Comparison of ENCODE assay signal across 11 mouse cellular contexts in genomic region chr10:122869865-122870503, GRCm38 (mm10).
DNase-seq lines count a peak whose midpoint lies in the region; ATAC-seq lines count a peak whose summit lies in the region.
"Had no signal": no experiment of that assay in that cellular context is flagged by ENCODE, and none has a peak within 500 bp of the region (broad histone marks: within the 10 kb centered on the region; RNA-seq: fewer than 3 reads in every experiment).

No protein-coding gene starts in this region.

- H3K4me3 ChIP-seq in heart, embryonic 11.5 days (ENCODE audit: low read depth, low read length): no peak overlapping the region
- no peak overlapping the region for H3K4me3 ChIP-seq in limb, embryonic 10.5 days
- H3K4me3 ChIP-seq: midbrain, embryonic 13.5 days had no signal

- H3K36me3 ChIP-seq in heart, embryonic 11.5 days (ENCODE audit: control insufficient read depth, insufficient read depth, low read length): no peaks in the 10 kb centered on the region
- no peaks in the 10 kb centered on the region for H3K36me3 ChIP-seq in limb, embryonic 10.5 days
- H3K36me3 ChIP-seq: midbrain, embryonic 13.5 days had no signal

- H3K9me3 ChIP-seq in heart, embryonic 11.5 days (replicated peaks; ENCODE audit: control insufficient read depth, low read length): no peaks in the 10 kb centered on the region
- no peaks in the 10 kb centered on the region for H3K9me3 ChIP-seq in limb, embryonic 10.5 days (replicated peaks)
- H3K9me3 ChIP-seq: midbrain, embryonic 13.5 days had no signal

- H3K4me2 ChIP-seq in heart, embryonic 11.5 days: no peak overlapping the region
- H3K4me2 ChIP-seq: midbrain, embryonic 13.5 days had no signal

- no peak; the same call in 1 of the 2 replicates for ATAC-seq in heart, embryonic 11.5 days (replicated peaks; ENCODE audit: insufficient number of reproducible peaks, low FRiP score, low TSS enrichment)
- ATAC-seq: forebrain, postnatal 0 days; midbrain, embryonic 13.5 days had no signal

- peak overlapping the region; percentile 46 for H3K27ac ChIP-seq in heart, embryonic 11.5 days (ENCODE audit: low read depth, low read length)
- peak overlapping the region; percentile 34 for H3K27ac ChIP-seq in limb, embryonic 10.5 days
- H3K27ac ChIP-seq: midbrain, embryonic 13.5 days had no signal

- WGBS in heart, embryonic 11.5 days (ENCODE audit: insufficient replicate concordance): 38% methylated on average over 8 of the region's 8 CpGs
- 52% methylated on average over 8 of the region's 8 CpGs for WGBS in limb, embryonic 10.5 days

- H3K9ac ChIP-seq in heart, embryonic 11.5 days (ENCODE audit: low read depth, low read length): no peak overlapping the region
- H3K9ac ChIP-seq: forebrain, postnatal 0 days; midbrain, embryonic 13.5 days had no signal

- peaks cover 13% of the 10 kb centered on the region; the same call in 1 of the 2 replicates for H3K4me1 ChIP-seq in heart, embryonic 11.5 days (ENCODE audit: control insufficient read depth, insufficient read depth, low read length)
- peaks cover 25% of the 10 kb centered on the region for H3K4me1 ChIP-seq in limb, embryonic 10.5 days
- H3K4me1 ChIP-seq: midbrain, embryonic 13.5 days had no signal

- no peaks in the 10 kb centered on the region for H3K27me3 ChIP-seq in heart, embryonic 11.5 days (ENCODE audit: control insufficient read depth, insufficient read depth, low read length)
- no peaks in the 10 kb centered on the region for H3K27me3 ChIP-seq in limb, embryonic 10.5 days (ENCODE audit: low read depth, poor library complexity, severe bottlenecking)
- H3K27me3 ChIP-seq: midbrain, embryonic 13.5 days had no signal

- intact Hi-C loops in heart, postnatal 36 days (cut with DNase I): no loop called here

- DNase-seq in heart, postnatal 36 days: no peak
- DNase-seq in urinary bladder, postnatal 25 days (ENCODE audit: low spot score): peak; percentile 40
- DNase-seq in urinary bladder, adult 2 months (ENCODE audit: low spot score): no peak
- no peak for DNase-seq in limb, embryonic 10.5 days (ENCODE audit: low spot score)
- DNase-seq in adipocyte (ENCODE audit: low spot score): no peak
- DNase-seq in right cerebral cortex, postnatal 14 days: no peak
- DNase-seq in B cell, adult 2 months: no peak
- DNase-seq: forebrain, postnatal 0 days; left cerebral cortex, postnatal 4 days had no signal
